Mouse (Mus musculus) limb, embryonic 11.5 days (tissue): Measurements from ENCODE around the gene Got2. TPM values are rescaled to one million over a fixed set of nuclear protein-coding genes. Genes with fewer than 3 reads are reported as not detected.
A peak's percentile ranks its signal among the peaks of the same experiment; 100 is the strongest.

Source experiments
- ATAC-seq: fragments of 200-750 bp; cut with Nextera tagmentation; 2 replicates; pipeline ENCODE4 v1.8.0; 2017; ENCODE audit warnings: low read depth; ENCODE audit not compliant: insufficient number of reproducible peaks, low FRiP score, low TSS enrichment
- DNase-seq: peaks from one replicate; pipeline ENCODE4 v3.0.0-alpha.2; 2015; ENCODE audit warnings: low spot score
- H3K27ac ChIP-seq: fragments of 300-500 bp; sonication (generic); replicated peaks from 2 replicates; pipeline ENCODE4 v1.5.1; 2014; ENCODE audit warnings: low read depth, mild to moderate bottlenecking, low read length
- H3K27me3 ChIP-seq: fragments of 300-500 bp; sonication (generic); 2 replicates; pipeline ENCODE4 v1.6.1; 2014; ENCODE audit warnings: mild to moderate bottlenecking, low read length, mixed read lengths; ENCODE audit not compliant: control insufficient read depth, insufficient read depth
- H3K36me3 ChIP-seq: fragments of 300-500 bp; sonication (generic); 2 replicates; pipeline ENCODE4 v1.6.1; 2014; ENCODE audit warnings: mild to moderate bottlenecking, low read length, moderate library complexity, mixed read lengths; ENCODE audit not compliant: control insufficient read depth, insufficient read depth
- H3K4me1 ChIP-seq: fragments of 300-500 bp; sonication (generic); 2 replicates; pipeline ENCODE4 v1.6.1; 2014; ENCODE audit warnings: low read length, mixed read lengths; ENCODE audit not compliant: control insufficient read depth, insufficient read depth
- H3K4me2 ChIP-seq: fragments of 300-500 bp; sonication (generic); 2 replicates; pipeline ENCODE4 v1.6.1; 2014; ENCODE audit warnings: low read depth, mild to moderate bottlenecking, moderate library complexity; ENCODE audit not compliant: severe bottlenecking
- H3K4me3 ChIP-seq: fragments of 300-500 bp; sonication (generic); 2 replicates; pipeline ENCODE4 v1.5.1; 2014; ENCODE audit warnings: low read depth, low read length
- H3K9ac ChIP-seq: fragments of 300-500 bp; sonication (generic); 2 replicates; pipeline ENCODE4 v1.6.1; 2014; ENCODE audit warnings: mild to moderate bottlenecking, low read length
- H3K9me3 ChIP-seq: fragments of 300-500 bp; sonication (generic); 2 replicates; pipeline ENCODE4 v1.6.1; 2016; ENCODE audit warnings: low read length; ENCODE audit not compliant: control insufficient read depth
- WGBS: fragments of 180-500 bp; shearing (Covaris S2); extraction: QIAGEN DNeasy Blood & Tissue Kit; methylation state at CpG from one replicate; pipeline ENCODE4 v1.1.7; 2014; 5-methylcytosine and 5-hydroxymethylcytosine counted together
- polyA plus RNA-seq: library from polyadenylated mRNA; unstranded; fragments of >200 nt; fragmentation: Nextera tagmentation; extraction: Ambion mirVana; gene quantifications from 2 replicates; pipeline ENCODE4 v1.2.1, GENCODE M21; 2014

Got2 gene
- 79.5 and 100 TPM in 2 replicates for polyA plus RNA-seq

- Histone ChIP-seq H3K27me3 (no peaks in the 10 kb centered on the region), H3K4me2 (peak within 1 kb of the TSS; percentile 76), H3K36me3 (no peaks in the 10 kb centered on the region), H3K9me3 (no peaks in the 10 kb centered on the region), H3K27ac (0 out of 2 replicates have a peak within 1 kb of the TSS, but pooled peaks have one; percentile 10), H3K4me3 (peak within 1 kb of the TSS; percentile 85), H3K9ac (peak within 1 kb of the TSS; percentile 75), H3K4me1 (0 out of 2 replicates have a peak, but pooled peaks cover 3% of the 10 kb centered on the region)
- WGBS = 8% methylated on average over 31 of the region's 31 CpGs
- peak; percentile 66; the same call in 1 of the 2 replicates for ATAC-seq
- peak; percentile 98 for DNase-seq
Observed at GRCm38 (mm10) chr8:95888285-95889136, at the start of gene Got2. Got2 (minus strand) TSS chr8:95888547.

GRCm38 (mm10) chr8:95932841-95933240, 44.5 kb upstream of the Got2 start:
- DNase-seq = no peak
- no peaks in the 10 kb centered on the region for H3K9me3 ChIP-seq
- ATAC-seq = no peak
- H3K4me1 ChIP-seq = no peaks in the 10 kb centered on the region
- no peak overlapping the region for H3K4me2 ChIP-seq
- no peak overlapping the region for H3K27ac ChIP-seq
- no peak overlapping the region for H3K9ac ChIP-seq
- 89% methylated on average over 5 of the region's 5 CpGs for WGBS
- H3K36me3 ChIP-seq = no peaks in the 10 kb centered on the region
- H3K27me3 ChIP-seq = no peaks in the 10 kb centered on the region
- no peak overlapping the region for H3K4me3 ChIP-seq

- 53% methylated on average over 4 of the region's 4 CpGs for WGBS
- Histone ChIP-seq H3K27ac (no peak overlapping the region), H3K4me2 (no peak overlapping the region), H3K9me3 (no peaks in the 10 kb centered on the region), H3K4me3 (no peak overlapping the region), H3K36me3 (no peaks in the 10 kb centered on the region), H3K9ac (no peak overlapping the region), H3K27me3 (no peaks in the 10 kb centered on the region), H3K4me1 (no peaks in the 10 kb centered on the region)
- DNase-seq (no peak), ATAC-seq (no peak)
Observed at GRCm38 (mm10) chr8:95929821-95930220, 41.5 kb upstream of the Got2 start.

GRCm38 (mm10) chr8:95916106-95916505, 27.8 kb upstream of the Got2 start:
- Histone ChIP-seq H3K4me1 (no peaks in the 10 kb centered on the region), H3K4me2 (peak overlapping the region; percentile 40), H3K27ac (no peak overlapping the region), H3K27me3 (no peaks in the 10 kb centered on the region), H3K9ac (no peak overlapping the region), H3K9me3 (no peaks in the 10 kb centered on the region), H3K36me3 (no peaks in the 10 kb centered on the region), H3K4me3 (0 out of 2 replicates have a peak overlapping the region, but pooled peaks have one; percentile 0)
- WGBS = 5% methylated on average over 9 of the region's 9 CpGs
- DNase-seq (peak; percentile 36), ATAC-seq (no peak)

GRCm38 (mm10) chr8:95914905-95915643, 26.7 kb upstream of the Got2 start:
- H3K36me3 ChIP-seq = no peaks in the 10 kb centered on the region

GRCm38 (mm10) chr8:95911240-95911639, 22.9 kb upstream of the Got2 start:
- no peaks in the 10 kb centered on the region for H3K27me3 ChIP-seq
- ATAC-seq (no peak), DNase-seq (no peak)
- H3K4me2 ChIP-seq = no peak overlapping the region
- no peaks in the 10 kb centered on the region for H3K4me1 ChIP-seq
- H3K9ac ChIP-seq = no peak overlapping the region
- WGBS = 77% methylated on average over 5 of the region's 5 CpGs
- no peaks in the 10 kb centered on the region for H3K36me3 ChIP-seq
- H3K9me3 ChIP-seq = no peaks in the 10 kb centered on the region
- no peak overlapping the region for H3K4me3 ChIP-seq
- H3K27ac ChIP-seq = no peak overlapping the region

More at GRCm38 (mm10) chr8:95914905-95915643, 26.7 kb upstream of the Got2 start:
- no peak overlapping the region for H3K9ac ChIP-seq
- H3K27me3 ChIP-seq = no peaks in the 10 kb centered on the region
- no peak overlapping the region for H3K27ac ChIP-seq
- DNase-seq (peak; percentile 86), ATAC-seq (peak; percentile 80)
- H3K4me2 ChIP-seq = no peak overlapping the region
- 9% methylated on average over 7 of the region's 7 CpGs for WGBS
- H3K4me1 ChIP-seq = no peaks in the 10 kb centered on the region
- H3K4me3 ChIP-seq = no peak overlapping the region
- H3K9me3 ChIP-seq = no peaks in the 10 kb centered on the region

GRCm38 (mm10) chr8:95907885-95908284, 19.5 kb upstream of the Got2 start:
- Histone ChIP-seq H3K4me3 (no peak overlapping the region), H3K9ac (no peak overlapping the region), H3K4me1 (no peaks in the 10 kb centered on the region), H3K36me3 (no peaks in the 10 kb centered on the region), H3K9me3 (no peaks in the 10 kb centered on the region), H3K4me2 (no peak overlapping the region), H3K27me3 (no peaks in the 10 kb centered on the region), H3K27ac (no peak overlapping the region)
- WGBS = 82% methylated on average over 11 of the region's 11 CpGs
- ATAC-seq (no peak), DNase-seq (no peak)

GRCm38 (mm10) chr8:95906738-95907137, 18.4 kb upstream of the Got2 start:
- 93% methylated on average over 9 of the region's 9 CpGs for WGBS
- H3K27me3 ChIP-seq = no peaks in the 10 kb centered on the region
- H3K4me3 ChIP-seq = no peak overlapping the region
- H3K4me2 ChIP-seq = no peak overlapping the region
- no peak overlapping the region for H3K27ac ChIP-seq
- DNase-seq = no peak
- no peaks in the 10 kb centered on the region for H3K9me3 ChIP-seq
- H3K4me1 ChIP-seq = no peaks in the 10 kb centered on the region
- ATAC-seq = no peak
- H3K36me3 ChIP-seq = no peaks in the 10 kb centered on the region
- H3K9ac ChIP-seq = no peak overlapping the region
